Mouse (Mus musculus): ENCODE results near the gene Map3k4. TPM values are rescaled to one million over a fixed set of nuclear protein-coding genes. Genes with fewer than 3 reads are reported as not detected.

The Map3k4 gene
- polyA plus RNA-seq, 1 experiment = 14.4 TPM

DNA sequence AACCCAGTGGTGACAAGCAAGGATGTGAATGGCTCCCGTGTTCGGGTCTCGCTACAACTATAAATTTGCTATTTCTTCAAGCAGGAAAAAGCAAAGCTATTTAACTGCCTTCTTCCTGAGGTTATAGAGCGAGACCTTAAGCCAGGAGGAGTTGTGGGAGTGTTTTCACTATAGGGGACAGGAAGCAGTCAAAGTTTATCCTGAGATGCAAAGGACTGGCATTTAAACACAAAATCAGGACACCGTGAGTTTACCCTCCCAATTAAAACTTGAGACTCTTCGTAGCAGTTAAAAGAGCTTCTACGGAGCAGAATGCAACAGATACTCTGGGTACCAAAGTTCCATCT is 1.0 kb downstream of the Map3k4 start:
- WGBS = 16% methylated on average over 7 of the region's 7 CpGs
- H3K4me1 ChIP-seq (ENCODE audit: control insufficient read depth, insufficient read depth, low read length) = peaks cover 4% of the 10 kb centered on the region
- no peak overlapping the region for H3K27ac ChIP-seq (ENCODE audit: control insufficient read depth, insufficient read depth, low read depth, low read length, poor library complexity)
- no peak for TF ChIP-seq POLR2A (IDR thresholded peaks at IDR 0.05; ENCODE audit: borderline replicate concordance, control insufficient read depth, low read depth, low read length)
- no peak for TF ChIP-seq CTCF (IDR thresholded peaks at IDR 0.05; ENCODE audit: control insufficient read depth, insufficient read depth, low read length)
- no peak overlapping the region for H3K4me3 ChIP-seq (replicated peaks; ENCODE audit: control insufficient read depth, low read depth, low read length)

DNA sequence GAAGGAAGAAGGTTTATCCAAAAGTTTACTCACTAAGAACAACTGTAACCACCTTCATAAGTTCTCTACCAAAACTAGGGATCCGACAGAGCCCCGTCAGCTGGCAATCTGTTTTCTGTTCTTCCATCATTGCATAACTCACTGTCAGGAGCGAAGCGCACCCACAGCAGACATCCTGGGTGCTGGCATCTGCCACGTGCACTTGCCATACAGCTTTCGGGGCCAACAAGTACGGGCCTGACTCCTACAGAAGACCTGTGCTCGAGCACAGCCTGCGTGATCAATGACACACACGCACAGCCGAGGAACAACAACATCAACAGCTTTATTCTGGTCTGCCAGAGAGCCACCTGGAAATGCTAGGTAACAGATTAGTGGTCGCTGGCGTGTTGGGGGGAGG is 2.3 kb downstream of the Map3k4 start:
- no peak overlapping the region for H3K4me3 ChIP-seq (replicated peaks; ENCODE audit: control insufficient read depth, low read depth, low read length)
- 84% methylated on average over 13 of the region's 13 CpGs for WGBS
- 0 out of 2 replicates have a peak overlapping the region, but pooled peaks have one; percentile 8 for H3K27ac ChIP-seq (ENCODE audit: control insufficient read depth, insufficient read depth, low read depth, low read length, poor library complexity)
- H3K4me1 ChIP-seq (ENCODE audit: control insufficient read depth, insufficient read depth, low read length) = peaks cover 4% of the 10 kb centered on the region
- TF ChIP-seq CTCF (IDR thresholded peaks at IDR 0.05; ENCODE audit: control insufficient read depth, insufficient read depth, low read length) (no peak), POLR2A (IDR thresholded peaks at IDR 0.05; ENCODE audit: borderline replicate concordance, control insufficient read depth, low read depth, low read length) (no peak)

DNA sequence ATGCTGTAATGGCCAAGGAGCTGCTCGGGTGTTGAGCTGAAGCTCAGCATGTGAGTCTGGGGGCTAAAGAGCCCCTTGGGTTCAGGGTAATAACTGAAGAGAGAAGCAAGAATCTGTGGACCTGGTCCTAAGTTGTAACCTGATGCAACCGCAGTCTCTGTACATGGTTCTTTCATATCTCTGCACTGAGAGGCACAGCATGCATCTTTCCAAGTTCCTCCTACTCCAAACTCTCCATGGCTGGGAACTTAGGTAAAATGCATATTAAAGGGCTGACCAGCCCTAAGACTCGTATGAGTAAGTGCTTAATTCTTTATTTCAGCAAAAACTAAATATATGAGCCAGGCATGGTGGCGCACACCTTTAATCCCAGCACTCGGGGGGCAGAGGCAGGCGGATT is 6.3 kb downstream of the Map3k4 start:
- no peak overlapping the region for H3K4me3 ChIP-seq (replicated peaks; ENCODE audit: control insufficient read depth, low read depth, low read length)
- no peak overlapping the region for H3K27ac ChIP-seq (ENCODE audit: control insufficient read depth, insufficient read depth, low read depth, low read length, poor library complexity)
- peaks cover 3% of the 10 kb centered on the region for H3K4me1 ChIP-seq (ENCODE audit: control insufficient read depth, insufficient read depth, low read length)
- WGBS = 83% methylated on average over 6 of the region's 6 CpGs
- TF ChIP-seq POLR2A (IDR thresholded peaks at IDR 0.05; ENCODE audit: borderline replicate concordance, control insufficient read depth, low read depth, low read length) (no peak), CTCF (IDR thresholded peaks at IDR 0.05; ENCODE audit: control insufficient read depth, insufficient read depth, low read length) (no peak)

DNA sequence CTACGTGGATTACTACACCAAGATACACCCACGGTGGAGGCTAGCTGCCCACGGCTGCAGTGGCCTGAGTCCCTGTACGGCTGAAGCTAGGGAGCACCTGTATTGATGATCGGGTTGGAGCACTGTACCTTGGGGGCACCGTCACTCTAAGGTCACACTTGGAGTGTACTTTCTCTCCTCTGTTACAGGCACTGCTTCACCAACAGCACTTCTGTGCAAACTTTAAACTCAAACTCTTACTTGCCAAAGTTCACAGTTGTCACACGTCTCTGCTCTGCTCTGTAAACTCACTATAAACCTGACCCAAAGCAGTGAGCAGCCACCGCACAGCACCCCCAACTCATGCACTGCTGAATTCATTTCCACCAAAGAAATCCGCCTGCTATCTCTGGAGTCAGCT is 9.1 kb downstream of the Map3k4 start:
- H3K4me3 ChIP-seq (replicated peaks; ENCODE audit: control insufficient read depth, low read depth, low read length) = no peak overlapping the region
- H3K4me1 ChIP-seq (ENCODE audit: control insufficient read depth, insufficient read depth, low read length) = no peaks in the 10 kb centered on the region; the same call in 1 of the 2 replicates
- 87% methylated on average over 9 of the region's 9 CpGs for WGBS
- no peak overlapping the region for H3K27ac ChIP-seq (ENCODE audit: control insufficient read depth, insufficient read depth, low read depth, low read length, poor library complexity)
- TF ChIP-seq POLR2A (IDR thresholded peaks at IDR 0.05; ENCODE audit: borderline replicate concordance, control insufficient read depth, low read depth, low read length) = no peak
- no peak for TF ChIP-seq CTCF (IDR thresholded peaks at IDR 0.05; ENCODE audit: control insufficient read depth, insufficient read depth, low read length)

DNA sequence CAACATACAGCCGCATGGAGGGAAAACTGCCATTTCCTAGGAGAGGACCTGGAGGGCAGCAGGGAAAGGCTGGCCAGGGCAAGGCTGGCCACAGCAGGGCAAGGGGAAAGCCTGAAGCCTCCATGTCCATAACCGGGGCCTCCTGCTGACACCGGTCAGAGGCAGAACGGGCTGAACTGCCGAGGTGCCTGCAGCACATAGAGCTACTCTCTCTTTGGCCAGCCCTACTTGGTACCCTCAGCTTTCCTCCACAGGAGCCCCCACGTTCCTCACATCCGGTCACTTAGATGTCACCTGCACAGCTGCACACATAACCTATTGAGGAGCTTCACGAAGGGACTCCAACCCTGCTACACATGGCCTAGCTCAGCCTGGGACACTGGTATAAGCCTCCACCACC is 9.5 kb downstream of the Map3k4 start:
- TF ChIP-seq POLR2A (IDR thresholded peaks at IDR 0.05; ENCODE audit: borderline replicate concordance, control insufficient read depth, low read depth, low read length) = no peak
- no peak for TF ChIP-seq CTCF (IDR thresholded peaks at IDR 0.05; ENCODE audit: control insufficient read depth, insufficient read depth, low read length)
- no peak overlapping the region for H3K4me3 ChIP-seq (replicated peaks; ENCODE audit: control insufficient read depth, low read depth, low read length)
- no peak overlapping the region for H3K27ac ChIP-seq (ENCODE audit: control insufficient read depth, insufficient read depth, low read depth, low read length, poor library complexity)
- 85% methylated on average over 8 of the region's 8 CpGs for WGBS
- no peaks in the 10 kb centered on the region; the same call in 1 of the 2 replicates for H3K4me1 ChIP-seq (ENCODE audit: control insufficient read depth, insufficient read depth, low read length)

DNA sequence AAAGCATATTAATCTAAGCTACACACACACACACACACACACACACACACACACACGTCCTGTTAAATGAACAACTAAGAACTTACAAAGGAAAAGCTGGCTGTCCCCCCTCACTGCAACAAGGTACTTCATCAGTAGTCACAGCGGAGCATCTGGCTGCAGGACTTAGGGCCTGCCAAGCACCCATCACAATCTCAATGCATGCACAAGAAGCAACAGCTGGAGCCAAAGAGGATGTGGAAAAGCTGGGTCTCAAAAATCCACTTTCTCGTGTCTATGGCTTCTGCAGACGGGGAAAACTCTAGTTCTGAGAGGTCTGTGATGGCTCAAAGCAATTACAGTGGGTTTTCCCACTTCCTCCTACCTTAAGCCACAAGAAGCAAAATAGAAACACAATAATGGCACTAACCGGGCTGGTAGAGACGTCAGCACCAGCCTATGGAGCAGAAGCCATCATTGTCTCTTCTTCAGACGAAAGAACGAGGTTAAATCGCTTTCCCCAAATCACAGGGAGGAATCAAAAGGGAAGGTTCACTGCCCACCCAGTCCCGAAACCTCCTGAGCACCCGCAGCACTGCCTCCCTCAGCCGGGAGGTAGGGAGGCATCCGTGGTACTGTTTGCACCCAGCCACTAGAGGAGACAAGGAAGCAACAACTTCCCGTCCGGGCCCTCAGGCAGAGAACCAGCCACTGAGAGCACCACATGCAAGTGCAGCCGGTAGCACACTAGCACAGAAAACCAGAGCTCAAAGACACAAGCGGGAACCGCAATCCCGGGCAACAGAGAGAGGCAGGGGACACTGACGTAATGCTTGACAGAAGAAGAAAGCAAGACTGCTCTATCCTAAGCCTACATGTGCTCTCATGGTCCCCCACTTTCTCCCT is 11.1 kb downstream of the Map3k4 start:
- H3K4me1 ChIP-seq (ENCODE audit: control insufficient read depth, insufficient read depth, low read length) = no peaks in the 10 kb centered on the region; the same call in 1 of the 2 replicates
- peak overlapping the region; percentile 16; the same call in 1 of the 2 replicates for H3K27ac ChIP-seq (ENCODE audit: control insufficient read depth, insufficient read depth, low read depth, low read length, poor library complexity)
- no peak for TF ChIP-seq POLR2A (IDR thresholded peaks at IDR 0.05; ENCODE audit: borderline replicate concordance, control insufficient read depth, low read depth, low read length)
- TF ChIP-seq CTCF (IDR thresholded peaks at IDR 0.05; ENCODE audit: control insufficient read depth, insufficient read depth, low read length) = 0 out of 2 replicates have a peak, but pooled peaks have one; percentile 9
- 6% methylated on average over 20 of the region's 20 CpGs for WGBS
- H3K4me3 ChIP-seq (replicated peaks; ENCODE audit: control insufficient read depth, low read depth, low read length) = peak overlapping the region; percentile 7

DNA sequence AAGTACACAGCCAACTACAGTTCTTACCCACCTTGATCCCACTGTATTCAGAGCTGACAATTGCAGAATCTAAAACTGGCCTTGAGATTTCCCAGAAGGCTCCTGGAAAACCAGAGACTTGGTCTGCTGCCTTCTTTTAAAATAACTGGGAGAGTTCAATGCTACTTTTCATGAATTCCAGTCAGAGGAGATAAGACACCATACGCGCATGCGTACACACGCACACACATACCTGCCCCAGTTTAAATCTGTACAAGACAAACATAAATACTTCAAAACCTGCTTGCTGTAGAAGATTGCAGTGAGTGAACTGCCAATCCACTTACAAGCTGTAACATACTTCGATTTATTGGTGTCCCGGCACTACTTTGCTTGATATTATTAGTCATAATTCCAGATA is 13.9 kb downstream of the Map3k4 start:
- Histone ChIP-seq H3K27ac (ENCODE audit: control insufficient read depth, insufficient read depth, low read depth, low read length, poor library complexity) (no peak overlapping the region), H3K4me1 (ENCODE audit: control insufficient read depth, insufficient read depth, low read length) (no peaks in the 10 kb centered on the region; the same call in 1 of the 2 replicates), H3K4me3 (replicated peaks; ENCODE audit: control insufficient read depth, low read depth, low read length) (no peak overlapping the region)
- 90% methylated on average over 6 of the region's 6 CpGs for WGBS
- TF ChIP-seq POLR2A (IDR thresholded peaks at IDR 0.05; ENCODE audit: borderline replicate concordance, control insufficient read depth, low read depth, low read length) (no peak), CTCF (IDR thresholded peaks at IDR 0.05; ENCODE audit: control insufficient read depth, insufficient read depth, low read length) (no peak)

DNA sequence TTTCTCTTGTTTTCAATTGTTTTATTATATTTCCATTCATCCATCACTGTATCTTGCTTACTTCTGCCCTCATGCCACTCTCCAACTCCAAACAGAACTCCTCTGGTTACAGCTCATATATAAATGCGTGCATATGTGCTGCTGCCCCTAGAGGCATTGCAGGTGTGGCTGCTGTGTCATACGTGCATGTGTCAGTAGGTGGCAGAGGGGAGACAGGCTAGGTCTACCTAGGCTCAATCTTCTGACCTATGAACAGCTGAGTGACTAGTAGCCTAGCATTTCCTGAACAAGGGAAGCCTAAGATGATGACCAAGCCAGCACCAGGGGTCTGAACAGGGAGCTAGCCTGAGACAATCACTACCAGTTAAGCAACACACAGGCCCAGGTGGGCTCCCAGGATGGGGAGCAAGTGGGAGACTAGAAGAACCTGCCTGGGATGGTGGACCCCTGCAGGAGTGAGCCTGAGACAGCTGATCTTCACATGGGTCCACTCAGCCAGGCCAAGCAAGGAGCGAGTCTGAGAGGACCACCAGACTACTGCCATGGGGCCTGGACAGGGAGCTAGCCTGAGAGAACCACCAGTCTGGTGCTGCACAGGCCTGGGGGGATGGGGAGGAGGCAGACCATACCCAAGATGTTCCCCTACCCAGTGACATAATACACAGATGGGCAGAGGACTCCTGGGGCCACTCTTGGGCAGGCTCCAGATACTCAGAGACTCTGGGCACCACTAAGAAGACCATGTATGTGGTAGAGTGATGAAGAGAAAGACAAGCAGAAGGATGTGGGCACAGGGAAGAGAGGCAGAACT is 17.5 kb downstream of the Map3k4 start:
- Histone ChIP-seq H3K4me3 (replicated peaks; ENCODE audit: control insufficient read depth, low read depth, low read length) (no peak overlapping the region), H3K27ac (ENCODE audit: control insufficient read depth, insufficient read depth, low read depth, low read length, poor library complexity) (no peak overlapping the region), H3K4me1 (ENCODE audit: control insufficient read depth, insufficient read depth, low read length) (no peaks in the 10 kb centered on the region)
- TF ChIP-seq CTCF (IDR thresholded peaks at IDR 0.05; ENCODE audit: control insufficient read depth, insufficient read depth, low read length) (peak; percentile 89), POLR2A (IDR thresholded peaks at IDR 0.05; ENCODE audit: borderline replicate concordance, control insufficient read depth, low read depth, low read length) (no peak)
- 30% methylated on average over 3 of the region's 3 CpGs for WGBS
